Mouse (Mus musculus) cortical plate, adult 2 months (tissue): ENCODE data around the gene Hfm1.

ENCODE experiments used
- CTCF ChIP-seq: fragments of 200-500 bp; IDR thresholded peaks from 2 replicates; pipeline ENCODE4 v1.5.1; 2011; ENCODE audit warnings: mild to moderate bottlenecking, control low read depth, low read length; ENCODE audit not compliant: insufficient read depth; ENCODE audit errors: extremely low read depth
- POLR2A ChIP-seq: fragments of 200-500 bp; IDR thresholded peaks from 2 replicates; pipeline ENCODE4 v1.6.1; 2011; ENCODE audit warnings: mild to moderate bottlenecking, low read length, control low read depth; ENCODE audit not compliant: insufficient read depth; ENCODE audit errors: extremely low read depth

DNA sequence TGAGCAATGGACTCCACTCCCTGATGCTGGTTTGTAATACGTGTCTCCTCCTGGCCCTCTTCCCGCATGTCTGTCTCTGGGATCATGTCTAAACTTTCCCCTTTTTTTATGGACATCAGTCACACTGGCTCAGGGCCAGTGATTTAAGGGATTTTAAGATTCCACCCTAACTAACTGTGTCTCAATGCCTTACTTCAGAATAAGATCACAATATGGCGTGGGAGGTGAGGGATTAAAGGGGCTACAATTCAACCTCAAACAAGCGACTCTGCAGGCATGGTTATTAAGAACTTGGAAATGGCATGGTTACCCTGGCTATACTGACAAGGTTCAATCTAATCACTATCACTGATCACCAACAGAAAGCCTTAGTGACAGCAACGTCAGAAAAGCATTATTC is 128.2 kb downstream of the Hfm1 start:
- no peak for TF ChIP-seq POLR2A
- no peak for TF ChIP-seq CTCF
